Mouse (Mus musculus) adrenal gland, adult 18-20 months (tissue): ENCODE results near the gene Osbp2. TPM values are rescaled to one million over a fixed set of nuclear protein-coding genes. Genes with fewer than 3 reads are reported as not detected.

Experiments used
- DNase-seq, 2 experiments: peaks; one replicate each; pipeline ENCODE4 v3.0.0; 2021 to 2022; ENCODE audit warnings: low spot score in 2 of 2
- total RNA-seq, 2 experiments: library from RNA; stranded (reverse); gene quantifications; 1 replicate in 1 of 2; 2 replicates in 1 of 2; pipeline ENCODE4 v1.2.3; 2021

The Osbp2 gene
- total RNA-seq, 2 experiments from 2014 or later = 2.9 to 6.6 TPM

DNA sequence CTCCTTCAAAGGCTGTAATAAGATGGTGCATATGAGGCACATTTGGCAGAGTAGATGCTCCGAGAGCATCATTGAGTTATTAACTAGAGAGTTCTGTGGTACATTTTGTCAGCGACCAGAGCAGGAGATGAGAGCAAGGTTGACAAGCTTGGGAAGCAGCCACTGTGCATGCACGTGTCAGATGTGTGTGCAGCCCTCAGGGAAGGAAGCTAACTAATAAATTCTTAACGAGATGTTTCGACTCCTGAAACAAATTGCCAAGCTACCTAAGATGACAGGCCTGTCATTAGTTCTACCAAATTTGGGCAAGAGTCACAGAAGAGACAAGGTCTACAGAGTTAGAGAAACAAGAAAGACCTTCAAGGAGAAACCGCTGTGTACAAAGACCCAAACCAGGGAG lies 640 bp upstream of the Osbp2 start:
- DNase-seq = no peak

GRCm38 (mm10) chr11:3862661-3863453 lies 846 bp downstream of the Osbp2 start:
- no peak for DNase-seq

- DNase-seq = no peak
Observed at GRCm38 (mm10) chr11:3860361-3860760, 3.3 kb downstream of the Osbp2 start.

GRCm38 (mm10) chr11:3859778-3860177 lies 3.9 kb downstream of the Osbp2 start:
- no peak for DNase-seq

- DNase-seq = no peak
Observed at GRCm38 (mm10) chr11:3857902-3858301, 5.8 kb downstream of the Osbp2 start.

DNA sequence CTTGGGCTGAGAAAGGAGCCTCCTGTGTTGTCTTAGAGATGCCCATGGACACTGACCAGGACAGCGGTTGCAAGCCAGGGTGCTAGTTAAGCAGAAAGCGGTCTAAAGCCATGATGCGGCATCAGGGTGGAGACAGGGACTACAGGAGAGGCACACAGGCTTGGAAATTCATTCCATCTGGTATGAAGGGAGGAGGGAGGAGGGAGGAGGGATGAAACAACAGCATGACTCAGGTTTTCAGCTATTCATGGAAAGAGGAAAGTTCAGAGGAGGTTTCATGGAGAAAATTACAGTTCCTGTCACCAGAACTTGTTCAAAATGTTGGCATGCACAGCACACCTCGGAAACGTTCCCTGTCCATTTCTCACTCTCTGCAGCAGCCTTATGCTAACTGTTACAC lies 7.9 kb downstream of the Osbp2 start:
- DNase-seq = no peak

GRCm38 (mm10) chr11:3854156-3854555 lies 9.5 kb downstream of the Osbp2 start:
- DNase-seq = no peak

GRCm38 (mm10) chr11:3853481-3854034 lies 10.1 kb downstream of the Osbp2 start:
- peak in 1 of 2 experiments; percentile 11 for DNase-seq

DNA sequence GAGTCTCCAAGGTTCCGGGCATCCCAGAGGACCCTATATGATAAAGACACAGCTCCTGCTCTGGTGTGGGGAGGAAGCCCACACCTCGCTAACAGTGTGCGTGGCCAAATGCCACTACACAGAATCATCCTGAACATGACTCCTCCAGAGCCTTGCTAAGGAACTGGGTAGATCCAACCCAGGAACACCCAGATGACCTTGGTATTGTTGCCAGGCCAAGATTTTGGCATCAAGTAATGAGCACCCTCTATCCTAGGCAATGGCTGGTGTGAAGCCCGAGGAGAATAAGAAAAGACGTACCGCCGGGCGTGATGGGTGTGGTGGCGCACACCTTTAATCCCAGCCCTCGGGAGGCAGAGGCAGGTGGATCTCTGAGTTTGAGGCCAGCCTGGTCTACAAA lies 10.7 kb downstream of the Osbp2 start:
- no peak for DNase-seq

DNA sequence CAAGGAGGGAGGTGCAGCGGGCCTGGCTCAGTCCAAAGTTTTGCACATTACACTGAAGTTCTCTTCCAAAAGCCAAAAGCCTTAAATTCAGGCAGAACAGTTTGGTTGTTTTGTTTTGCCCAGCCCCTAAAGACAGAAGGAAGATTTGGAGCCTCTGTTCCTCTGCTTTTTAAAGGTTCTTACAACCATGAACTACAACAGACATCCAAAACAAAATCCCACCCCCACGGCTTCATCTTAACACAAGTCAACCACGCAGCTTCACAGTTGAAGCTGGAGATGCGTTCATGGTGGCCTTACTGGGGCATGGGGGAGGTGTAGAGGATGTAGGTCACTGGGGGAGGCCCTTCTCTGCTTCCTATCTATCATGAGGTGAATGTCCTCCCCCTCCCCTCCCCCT lies 11.8 kb downstream of the Osbp2 start:
- no peak for DNase-seq

DNA sequence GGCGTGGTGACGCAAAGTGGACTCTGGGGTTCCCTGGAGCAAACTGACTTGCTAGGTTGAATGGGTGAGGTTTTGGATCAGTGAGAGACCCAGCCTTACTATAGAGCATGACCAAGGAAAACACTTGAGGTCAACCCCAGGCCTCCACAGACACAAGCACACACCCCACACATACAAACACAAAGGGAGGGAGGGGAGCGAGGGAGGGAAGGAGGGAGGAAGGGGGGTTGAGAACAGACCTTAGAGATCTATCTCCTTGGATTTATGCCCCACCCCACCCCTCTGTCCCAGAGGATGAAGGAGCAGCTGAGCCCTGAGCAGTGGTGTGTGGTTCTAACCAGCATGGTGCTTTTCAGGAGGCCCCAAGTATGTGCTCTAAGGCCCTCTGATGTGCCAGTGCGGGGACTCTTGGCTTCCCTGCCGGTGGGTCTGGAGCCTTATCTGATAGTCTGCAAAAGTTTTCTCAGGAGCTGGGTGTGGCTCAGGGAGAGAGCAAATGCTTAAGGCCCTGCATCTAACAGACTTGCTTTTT lies 12.9 kb downstream of the Osbp2 start:
- DNase-seq = no peak

- DNase-seq = no peak
Observed at GRCm38 (mm10) chr11:3850315-3850614, 13.4 kb downstream of the Osbp2 start.

GRCm38 (mm10) chr11:3849469-3850314 lies 14.0 kb downstream of the Osbp2 start:
- no peak for DNase-seq

- DNase-seq = no peak
Observed at GRCm38 (mm10) chr11:3846351-3846750, 17.4 kb downstream of the Osbp2 start.

DNA sequence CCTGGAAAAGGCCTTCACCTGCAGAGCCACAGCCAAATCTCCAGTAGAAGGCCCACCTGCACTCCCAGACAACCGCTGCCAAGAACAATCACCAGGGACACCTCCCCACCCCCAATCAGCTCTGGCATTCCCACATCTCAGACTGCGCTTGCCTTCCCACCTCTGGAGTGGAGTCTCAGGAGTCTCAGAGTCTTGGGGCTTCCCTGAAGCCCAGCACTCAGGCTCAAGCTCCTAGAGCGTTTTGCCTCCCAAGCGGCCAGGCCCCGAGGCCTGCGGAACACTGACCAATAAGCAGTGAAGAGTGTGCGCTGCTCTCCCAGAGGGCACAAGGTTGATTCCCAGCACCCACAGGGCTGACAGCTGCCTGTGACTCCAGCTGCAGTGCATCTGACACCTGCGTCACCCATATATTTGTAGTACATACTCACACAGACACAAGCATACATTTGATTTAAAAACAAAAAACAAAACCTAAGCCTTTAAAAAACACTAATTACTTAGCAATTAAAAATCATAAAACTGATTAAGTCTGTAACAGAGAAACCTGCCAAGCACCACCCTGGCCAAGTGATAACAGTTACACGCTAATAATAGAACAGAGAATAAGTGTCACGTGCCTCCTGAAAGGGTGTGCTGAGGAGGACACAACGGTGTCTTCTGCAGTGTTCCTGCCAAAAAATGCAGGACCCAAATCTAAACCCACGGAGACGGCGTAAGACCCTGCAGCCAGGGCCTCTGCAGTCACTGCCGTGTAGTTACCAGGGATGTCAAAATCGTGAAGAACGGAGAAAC lies 19.6 kb downstream of the Osbp2 start:
- DNase-seq = no peak

GRCm38 (mm10) chr11:3835271-3835670 lies 28.4 kb downstream of the Osbp2 start:
- no peak for DNase-seq

GRCm38 (mm10) chr11:3834421-3835098 lies 29.1 kb downstream of the Osbp2 start:
- peak; percentile 34 to 48 for DNase-seq

DNA sequence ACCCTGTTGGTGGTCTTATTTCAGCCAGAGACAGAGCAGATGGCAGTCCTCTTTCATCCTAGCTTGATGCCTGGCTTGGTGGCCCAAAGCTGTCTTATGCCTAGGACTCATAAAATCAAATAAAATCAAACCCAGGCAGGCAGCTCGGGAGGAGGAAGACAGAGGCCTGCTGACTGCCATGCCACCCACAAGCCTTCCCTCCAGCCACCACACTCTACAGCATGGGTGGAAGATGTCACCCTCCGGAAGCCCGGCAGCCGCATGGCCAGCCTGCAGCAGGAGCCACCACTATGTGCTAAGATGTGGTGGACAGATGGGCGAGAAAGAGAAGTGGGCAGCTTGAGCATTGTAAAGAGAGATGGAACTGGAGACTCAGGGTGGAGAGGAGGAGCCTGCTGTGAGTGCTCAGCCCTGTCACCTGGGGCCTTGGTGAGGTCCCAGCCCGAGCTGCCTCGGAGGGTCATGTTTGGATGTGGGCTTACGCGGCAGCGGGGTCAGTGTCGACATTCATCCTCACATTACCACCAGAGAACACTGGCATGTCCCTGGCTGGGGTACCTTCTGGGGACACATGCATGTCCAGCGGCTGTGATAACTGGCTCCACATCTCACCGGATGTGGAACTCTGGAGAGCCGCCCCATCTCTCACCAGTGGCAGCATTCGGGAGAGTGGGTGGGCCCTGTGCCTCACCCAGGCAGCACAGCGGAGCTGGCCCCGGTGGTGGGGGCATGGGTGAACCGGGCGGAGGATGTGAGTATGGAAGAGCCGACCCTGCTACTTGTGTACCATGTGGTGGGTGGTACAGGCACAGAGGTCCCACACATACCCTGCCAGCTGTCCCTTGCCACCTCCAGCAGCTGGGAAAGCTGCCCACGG lies 29.9 kb downstream of the Osbp2 start:
- DNase-seq = no peak

- DNase-seq = peak; percentile 34 to 58
Observed at GRCm38 (mm10) chr11:3832193-3832901, 31.4 kb downstream of the Osbp2 start.
